Mouse (Mus musculus) ES-E14 (cell line): ENCODE measurements around the gene Gcn1l1. TPM values are rescaled to one million over a fixed set of nuclear protein-coding genes. Genes with fewer than 3 reads are reported as not detected.

Experiments
- DNase-seq: peaks from one replicate; pipeline ENCODE4 v3.0.0-alpha.2; 2013; ENCODE audit warnings: low read depth, low spot score
- H3K27ac ChIP-seq: 2 replicates; pipeline ENCODE4 v1.5.1; 2012; ENCODE audit warnings: low read depth, mild to moderate bottlenecking, low read length, moderate library complexity, mixed read lengths; ENCODE audit not compliant: poor library complexity, insufficient read depth, severe bottlenecking
- H3K36me3 ChIP-seq: 2 replicates; pipeline ENCODE4 v1.6.1; 2012; ENCODE audit warnings: mild to moderate bottlenecking, low read length, moderate library complexity, mixed read lengths; ENCODE audit not compliant: control insufficient read depth, poor library complexity, insufficient read depth, severe bottlenecking
- H3K4me1 ChIP-seq, 2 experiments: fragments of 150-350 bp in 1 of 2; sonication (generic) in 1 of 2; 2 replicates each; pipeline ENCODE4 v1.6.1; 2012; ENCODE audit warnings: low read length in 2 of 2, mild to moderate bottlenecking in 1 of 2, mixed read lengths in 1 of 2; ENCODE audit not compliant: control insufficient read depth in 2 of 2, insufficient read depth in 2 of 2, poor library complexity in 1 of 2
- H3K4me3 ChIP-seq, 2 experiments: fragments of 150-350 bp in 1 of 2; sonication (generic) in 1 of 2; 2 replicates each; pipeline ENCODE4 v1.5.1; 2012; ENCODE audit warnings: low read length in 2 of 2, low read depth in 1 of 2, mild to moderate bottlenecking in 1 of 2, mixed read lengths in 1 of 2; ENCODE audit not compliant: insufficient read depth in 1 of 2, poor library complexity in 1 of 2, severe bottlenecking in 1 of 2
- H3K9ac ChIP-seq: 2 replicates; pipeline ENCODE4 v1.6.1; 2012; ENCODE audit warnings: low read depth, mild to moderate bottlenecking, low read length, mixed read lengths; ENCODE audit not compliant: poor library complexity, insufficient read depth, severe bottlenecking
- H3K9me3 ChIP-seq: fragments of 150-350 bp; sonication (generic); 2 replicates; pipeline ENCODE4 v1.6.1; 2012; ENCODE audit warnings: low read depth, mild to moderate bottlenecking, low read length; ENCODE audit not compliant: control insufficient read depth, insufficient read depth
- CHD2 ChIP-seq: IDR thresholded peaks from 2 replicates; pipeline ENCODE4 v1.6.1; 2014; ENCODE audit warnings: mild to moderate bottlenecking, low read depth, low read length, inconsistent platforms
- HCFC1 ChIP-seq: IDR thresholded peaks from 2 replicates; pipeline ENCODE4 v1.6.1; 2012; ENCODE audit warnings: low read length, inconsistent platforms, borderline replicate concordance; ENCODE audit not compliant: insufficient read depth
- MAFK ChIP-seq: IDR thresholded peaks from 2 replicates; pipeline ENCODE4 v1.6.1; 2014; ENCODE audit warnings: mild to moderate bottlenecking, low read depth, low read length, inconsistent platforms; ENCODE audit not compliant: insufficient read depth
- ZC3H11A ChIP-seq: IDR thresholded peaks from 2 replicates; pipeline ENCODE4 v1.6.1; 2012; ENCODE audit warnings: low read depth, mild to moderate bottlenecking, inconsistent platforms, low read length, borderline replicate concordance
- ZNF384 ChIP-seq: IDR thresholded peaks from 2 replicates; pipeline ENCODE4 v1.6.1; 2012; ENCODE audit warnings: low read depth, low read length, inconsistent platforms
- in situ Hi-C, 2 experiments: fragments of 600-800 bp; cut with MboI; formaldehyde crosslinking; loops; one replicate each; pipeline ENCODE4 v1.15.1; 2025; ENCODE audit warnings: low sequenced_read_pairs in 2 of 2, inconsistent platforms in 1 of 2; ENCODE audit not compliant: unreplicated experiment in 2 of 2
- total RNA-seq: library from RNA; depleted of rRNA; stranded (reverse); fragments of 300-350 nt; gene quantifications from 2 replicates; pipeline ENCODE4 v1.2.3, GENCODE M21; 2012

The Gcn1l1 gene
- total RNA-seq, 1 experiment = 112 TPM

DNA sequence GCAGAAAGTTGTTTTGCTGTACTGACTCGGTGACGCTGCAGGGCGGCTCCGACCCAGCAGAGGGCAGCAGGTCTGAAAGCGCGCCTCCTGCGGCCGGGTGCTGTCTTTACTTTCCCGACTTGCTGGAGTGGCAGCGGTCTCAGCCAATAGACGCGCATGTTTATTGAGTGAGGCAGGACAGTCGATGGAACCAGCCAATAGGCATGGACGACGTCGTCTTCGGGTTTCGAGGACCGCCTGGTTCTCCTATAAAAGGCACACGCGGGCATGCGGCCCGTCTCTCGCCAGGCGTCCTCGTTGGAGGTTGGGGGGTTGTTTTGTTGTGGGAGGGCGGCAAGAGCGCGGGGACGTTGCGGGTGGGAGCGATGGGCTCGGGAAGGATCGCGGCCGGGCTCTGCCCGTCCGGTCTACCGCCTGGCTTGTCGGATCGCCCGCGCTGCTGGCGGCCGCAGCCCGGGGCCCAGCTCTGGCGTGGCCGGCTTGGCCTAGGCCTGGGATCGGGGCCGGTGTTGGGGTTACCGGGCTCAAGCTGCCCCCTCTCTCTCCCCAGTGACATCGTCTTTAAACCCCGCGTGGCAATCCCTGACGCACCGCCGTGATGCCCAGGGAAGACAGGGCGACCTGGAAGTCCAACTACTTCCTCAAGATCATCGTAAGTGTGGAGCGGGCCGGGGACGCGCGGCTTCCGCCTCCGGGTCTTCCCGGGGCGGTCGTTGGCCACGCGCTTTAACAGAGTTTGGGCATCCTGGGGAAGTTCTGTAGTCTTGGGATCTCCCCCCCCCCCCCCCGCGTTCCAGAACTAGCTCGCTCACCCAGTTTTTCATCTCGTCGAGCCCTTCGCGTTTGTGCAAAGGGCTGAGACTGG, 5.6 kb upstream of the Gcn1l1 start, which contains the start of gene Rplp0:
TSS of gene Rplp0 (plus strand) at position 231 of the 865 bp plus-strand sequence.
- peak within 1 kb of the TSS; percentile 75 to 99 for H3K4me3 ChIP-seq
- H3K36me3 ChIP-seq = peaks cover 25% of the 10 kb centered on the region
- H3K4me1 ChIP-seq = no peaks in the 10 kb centered on the region; a peak in 1 of 4 replicates
- H3K27ac ChIP-seq = peak within 1 kb of the TSS; percentile 84
- no peaks in the 10 kb centered on the region for H3K9me3 ChIP-seq
- H3K9ac ChIP-seq = peak within 1 kb of the TSS; percentile 100
- TF ChIP-seq CHD2 = peak; percentile 92
- TF ChIP-seq HCFC1 = peak; percentile 64; the same call in 1 of the 2 replicates
- TF ChIP-seq ZC3H11A = no peak
- in situ Hi-C loops = no loop called here
- peak; percentile 99 for DNase-seq

DNA sequence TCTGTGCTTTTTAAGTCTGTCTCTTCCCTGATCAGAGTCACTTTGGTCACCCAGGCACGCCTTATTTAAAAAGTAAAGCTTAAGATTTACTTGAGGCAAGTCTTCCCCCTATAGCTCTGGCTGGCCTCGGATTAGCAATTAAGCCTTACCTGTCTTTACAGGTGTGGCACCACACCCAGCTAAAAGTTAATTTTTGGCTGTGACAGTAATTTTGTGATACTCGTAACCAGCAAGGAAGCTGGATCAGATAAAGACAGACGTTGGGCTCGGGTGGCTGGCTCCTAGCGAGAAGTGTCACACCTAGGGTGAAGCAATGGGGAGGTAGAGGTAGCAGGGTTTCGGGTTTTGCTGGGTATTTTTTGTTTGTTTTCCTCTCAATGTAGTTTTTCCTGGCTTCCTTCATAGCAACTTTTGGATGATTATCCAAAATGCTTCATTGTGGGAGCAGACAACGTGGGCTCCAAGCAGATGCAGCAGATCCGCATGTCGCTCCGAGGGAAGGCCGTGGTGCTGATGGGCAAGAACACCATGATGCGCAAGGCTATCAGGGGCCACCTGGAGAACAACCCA, 4.6 kb upstream of the Gcn1l1 start:
- H3K36me3 ChIP-seq = peaks cover 25% of the 10 kb centered on the region
- DNase-seq = no peak
- in situ Hi-C loops = no loop called here
- H3K4me1 ChIP-seq = no peaks in the 10 kb centered on the region; a peak in 1 of 4 replicates
- H3K9me3 ChIP-seq = no peaks in the 10 kb centered on the region
- H3K27ac ChIP-seq = no peak overlapping the region; the same call in 1 of the 2 replicates
- peak overlapping the region; percentile 75 to 99 for H3K4me3 ChIP-seq
- no peak for TF ChIP-seq ZC3H11A
- no peak for TF ChIP-seq HCFC1
- no peak for TF ChIP-seq ZNF384
- no peak for TF ChIP-seq CHD2
- no peak for TF ChIP-seq MAFK
- H3K9ac ChIP-seq = peak overlapping the region; percentile 100

DNA sequence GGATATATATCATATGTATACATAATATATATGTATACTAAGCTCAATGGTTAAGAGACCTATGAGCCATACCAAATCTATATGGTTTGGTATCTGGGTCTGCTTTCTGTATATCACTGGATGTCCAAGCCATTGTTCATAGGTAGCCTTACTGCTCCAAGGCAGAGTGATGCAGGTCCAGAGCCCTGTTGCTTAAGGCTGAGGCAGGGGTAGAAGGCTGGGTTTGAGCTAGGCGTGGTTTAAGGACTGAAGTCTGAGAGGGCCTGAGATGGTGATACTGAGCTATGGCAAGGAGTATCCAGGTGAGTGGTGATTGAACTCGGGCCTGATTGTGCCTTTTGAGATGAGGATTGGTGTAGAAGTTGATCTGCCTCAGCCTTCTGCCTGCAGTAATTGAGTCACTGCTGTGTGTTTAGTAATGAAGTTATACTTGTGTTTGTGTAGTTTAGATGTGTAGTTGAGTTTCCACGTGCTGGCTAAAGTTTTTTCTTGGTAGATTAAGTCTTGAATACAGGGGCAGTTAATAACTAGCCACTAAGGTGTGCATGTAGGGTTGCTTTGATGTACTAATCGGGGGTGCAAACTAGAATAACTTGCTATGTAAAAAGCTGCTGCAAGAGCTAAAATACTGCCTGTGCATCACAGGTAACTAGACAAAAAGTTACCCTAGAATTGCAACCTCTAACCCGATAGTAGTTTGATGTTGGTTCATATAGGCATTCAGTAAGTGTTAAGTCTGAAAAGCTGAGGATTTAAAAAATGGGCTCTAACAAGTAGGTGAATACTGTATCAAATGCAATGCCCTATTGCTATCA, 1.1 kb upstream of the Gcn1l1 start:
- Histone ChIP-seq H3K9ac (no peak overlapping the region), H3K4me3 (no peak overlapping the region), H3K4me1 (peaks cover 0 to 6% of the 10 kb centered on the region in 2 experiments; a peak in 2 of 4 replicates), H3K9me3 (no peaks in the 10 kb centered on the region), H3K36me3 (peaks cover 30% of the 10 kb centered on the region), H3K27ac (no peak overlapping the region; the same call in 1 of the 2 replicates)
- in situ Hi-C loops = no loop called here
- 0 out of 2 replicates have a peak, but pooled peaks have one; percentile 17 for TF ChIP-seq CHD2
- TF ChIP-seq MAFK = no peak
- no peak for DNase-seq

DNA sequence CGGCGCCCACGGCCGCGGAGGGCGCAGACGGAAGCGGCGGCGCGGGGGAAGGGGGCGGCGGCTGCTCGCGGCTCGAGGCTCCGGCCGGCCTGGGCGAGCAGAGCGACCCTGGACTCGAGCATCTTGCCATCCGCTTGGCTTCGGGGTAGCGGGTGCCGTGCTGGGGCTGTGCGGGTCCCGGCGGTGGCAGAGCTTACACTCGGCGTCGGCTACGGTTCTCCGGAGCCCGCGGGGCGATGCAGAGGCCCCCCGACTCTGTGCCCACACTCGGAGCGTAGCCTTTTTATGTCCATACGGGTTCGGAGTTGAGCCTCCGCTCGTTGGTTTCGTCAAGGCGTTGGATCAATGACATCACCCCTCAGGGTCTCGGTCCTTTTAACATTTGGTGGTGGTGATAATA, 349 bp downstream of the Gcn1l1 start:
- no peak for TF ChIP-seq CHD2
- TF ChIP-seq ZNF384 = no peak
- TF ChIP-seq ZC3H11A = no peak
- TF ChIP-seq HCFC1 = no peak
- TF ChIP-seq MAFK = no peak
- peak overlapping the region; percentile 96 to 98 for H3K4me3 ChIP-seq
- in situ Hi-C loops = no loop called here
- peaks cover 0 to 8% of the 10 kb centered on the region in 2 experiments; a peak in 2 of 4 replicates for H3K4me1 ChIP-seq
- DNase-seq = no peak
- H3K27ac ChIP-seq = peak overlapping the region; percentile 66; the same call in 1 of the 2 replicates
- no peaks in the 10 kb centered on the region for H3K9me3 ChIP-seq
- H3K36me3 ChIP-seq = peaks cover 28% of the 10 kb centered on the region
- peak overlapping the region; percentile 98 for H3K9ac ChIP-seq
